Mouse (Mus musculus): ENCODE measurements at regions not wholly inside any gene's neighbourhood (a gene's known extent, or its start where the extent isn't known, plus 50 kb on each side); places are given as distances from the start of the nearest gene placed in this dataset.

GRCm38 (mm10) chr15:43615727-43616126 is 3481.6 kb downstream of the 9330182O14Rik start:
- Histone ChIP-seq H3K27ac (no peak overlapping the region), H3K36me3 (ENCODE audit: control insufficient read depth, insufficient read depth, low read length) (no peaks in the 10 kb centered on the region), H3K4me3 (no peak overlapping the region), H3K4me1 (ENCODE audit: control insufficient read depth, insufficient read depth, low read length) (no peaks in the 10 kb centered on the region), H3K79me2 (replicated peaks; ENCODE audit: control insufficient read depth, insufficient read depth, low read length) (no peaks in the 10 kb centered on the region), H3K27me3 (ENCODE audit: control insufficient read depth, insufficient read depth, low read length) (no peaks in the 10 kb centered on the region), H3K9ac (ENCODE audit: low read depth, low read length) (no peak overlapping the region)
- 64% methylated on average over 1 of the region's 1 CpGs for WGBS
- intact Hi-C loops (cut with DNase I): no loop called here
- TF ChIP-seq CTCF (IDR thresholded peaks at IDR 0.05) (no peak), POLR2A (IDR thresholded peaks at IDR 0.05; ENCODE audit: insufficient read depth, low read depth, low read length) (no peak), EP300 (IDR thresholded peaks at IDR 0.05; ENCODE audit: insufficient read depth, low read depth, low read length) (no peak)
- DNase-seq: no peak

GRCm38 (mm10) chr15:43624431-43624965 is 3490.3 kb downstream of the 9330182O14Rik start:
- intact Hi-C loops (cut with DNase I): no loop called here
- Histone ChIP-seq H3K36me3 (ENCODE audit: control insufficient read depth, insufficient read depth, low read length) (no peaks in the 10 kb centered on the region), H3K79me2 (replicated peaks; ENCODE audit: control insufficient read depth, insufficient read depth, low read length) (no peaks in the 10 kb centered on the region), H3K27me3 (ENCODE audit: control insufficient read depth, insufficient read depth, low read length) (no peaks in the 10 kb centered on the region), H3K4me3 (no peak overlapping the region), H3K27ac (no peak overlapping the region), H3K9ac (ENCODE audit: low read depth, low read length) (no peak overlapping the region), H3K4me1 (ENCODE audit: control insufficient read depth, insufficient read depth, low read length) (no peaks in the 10 kb centered on the region)
- TF ChIP-seq POLR2A (IDR thresholded peaks at IDR 0.05; ENCODE audit: insufficient read depth, low read depth, low read length) (no peak), EP300 (IDR thresholded peaks at IDR 0.05; ENCODE audit: insufficient read depth, low read depth, low read length) (no peak), CTCF (IDR thresholded peaks at IDR 0.05) (no peak)
- 46% methylated on average over 2 of the region's 2 CpGs for WGBS
- no peak for DNase-seq

GRCm38 (mm10) chr15:43625021-43625510 is 3490.9 kb downstream of the 9330182O14Rik start:
- H3K4me3 ChIP-seq: no peak overlapping the region
- no peaks in the 10 kb centered on the region for H3K36me3 ChIP-seq (ENCODE audit: control insufficient read depth, insufficient read depth, low read length)
- no peaks in the 10 kb centered on the region for H3K79me2 ChIP-seq (replicated peaks; ENCODE audit: control insufficient read depth, insufficient read depth, low read length)
- intact Hi-C loops (cut with DNase I): no loop called here
- DNase-seq: no peak
- no peaks in the 10 kb centered on the region for H3K27me3 ChIP-seq (ENCODE audit: control insufficient read depth, insufficient read depth, low read length)
- TF ChIP-seq EP300 (IDR thresholded peaks at IDR 0.05; ENCODE audit: insufficient read depth, low read depth, low read length): no peak
- TF ChIP-seq POLR2A (IDR thresholded peaks at IDR 0.05; ENCODE audit: insufficient read depth, low read depth, low read length): no peak
- TF ChIP-seq CTCF (IDR thresholded peaks at IDR 0.05): no peak
- H3K4me1 ChIP-seq (ENCODE audit: control insufficient read depth, insufficient read depth, low read length): no peaks in the 10 kb centered on the region
- no peak overlapping the region for H3K27ac ChIP-seq
- WGBS: 55% methylated on average over 4 of the region's 4 CpGs
- no peak overlapping the region for H3K9ac ChIP-seq (ENCODE audit: low read depth, low read length)

GRCm38 (mm10) chr15:43650818-43651500 is 3516.8 kb downstream of the 9330182O14Rik start:
- no peaks in the 10 kb centered on the region for H3K27me3 ChIP-seq (ENCODE audit: control insufficient read depth, insufficient read depth, low read length)
- WGBS: 83% methylated on average over 2 of the region's 2 CpGs
- H3K79me2 ChIP-seq (replicated peaks; ENCODE audit: control insufficient read depth, insufficient read depth, low read length): no peaks in the 10 kb centered on the region
- H3K4me3 ChIP-seq: no peak overlapping the region
- intact Hi-C loops (cut with DNase I): no loop called here
- no peaks in the 10 kb centered on the region for H3K36me3 ChIP-seq (ENCODE audit: control insufficient read depth, insufficient read depth, low read length)
- H3K27ac ChIP-seq: no peak overlapping the region
- H3K4me1 ChIP-seq (ENCODE audit: control insufficient read depth, insufficient read depth, low read length): no peaks in the 10 kb centered on the region
- TF ChIP-seq EP300 (IDR thresholded peaks at IDR 0.05; ENCODE audit: insufficient read depth, low read depth, low read length): no peak
- no peak for TF ChIP-seq CTCF (IDR thresholded peaks at IDR 0.05)
- no peak for TF ChIP-seq POLR2A (IDR thresholded peaks at IDR 0.05; ENCODE audit: insufficient read depth, low read depth, low read length)
- H3K9ac ChIP-seq (ENCODE audit: low read depth, low read length): no peak overlapping the region
- no peak for DNase-seq

- Histone ChIP-seq H3K27ac (no peak overlapping the region), H3K27me3 (ENCODE audit: control insufficient read depth, insufficient read depth, low read length) (no peaks in the 10 kb centered on the region), H3K79me2 (replicated peaks; ENCODE audit: control insufficient read depth, insufficient read depth, low read length) (no peaks in the 10 kb centered on the region), H3K4me3 (no peak overlapping the region), H3K4me1 (ENCODE audit: control insufficient read depth, insufficient read depth, low read length) (no peaks in the 10 kb centered on the region), H3K36me3 (ENCODE audit: control insufficient read depth, insufficient read depth, low read length) (no peaks in the 10 kb centered on the region), H3K9ac (ENCODE audit: low read depth, low read length) (no peak overlapping the region)
- DNase-seq: no peak
- TF ChIP-seq EP300 (IDR thresholded peaks at IDR 0.05; ENCODE audit: insufficient read depth, low read depth, low read length) (no peak), POLR2A (IDR thresholded peaks at IDR 0.05; ENCODE audit: insufficient read depth, low read depth, low read length) (no peak), CTCF (IDR thresholded peaks at IDR 0.05) (no peak)
- WGBS: 78% methylated on average over 1 of the region's 1 CpGs
- intact Hi-C loops (cut with DNase I): no loop called here
Observed at GRCm38 (mm10) chr15:43663648-43664047, 3529.5 kb downstream of the 9330182O14Rik start.

GRCm38 (mm10) chr15:43678844-43679243 is 3544.7 kb downstream of the 9330182O14Rik start:
- intact Hi-C loops (cut with DNase I): no loop called here
- Histone ChIP-seq H3K79me2 (replicated peaks; ENCODE audit: control insufficient read depth, insufficient read depth, low read length) (no peaks in the 10 kb centered on the region), H3K4me3 (no peak overlapping the region), H3K27me3 (ENCODE audit: control insufficient read depth, insufficient read depth, low read length) (no peaks in the 10 kb centered on the region), H3K4me1 (ENCODE audit: control insufficient read depth, insufficient read depth, low read length) (no peaks in the 10 kb centered on the region; the same call in 1 of the 2 replicates), H3K27ac (no peak overlapping the region), H3K9ac (ENCODE audit: low read depth, low read length) (no peak overlapping the region), H3K36me3 (ENCODE audit: control insufficient read depth, insufficient read depth, low read length) (no peaks in the 10 kb centered on the region)
- TF ChIP-seq EP300 (IDR thresholded peaks at IDR 0.05; ENCODE audit: insufficient read depth, low read depth, low read length): no peak
- TF ChIP-seq POLR2A (IDR thresholded peaks at IDR 0.05; ENCODE audit: insufficient read depth, low read depth, low read length): no peak
- no peak for TF ChIP-seq CTCF (IDR thresholded peaks at IDR 0.05)
- no peak for DNase-seq
- WGBS: 10% methylated on average over 1 of the region's 1 CpGs
